Mouse (Mus musculus) heart, postnatal 14 days (tissue): ENCODE measurements around the gene Cacng7. TPM values are rescaled to one million over a fixed set of nuclear protein-coding genes. Genes with fewer than 3 reads are reported as not detected.
A peak's percentile ranks its signal among the peaks of the same experiment; 100 is the strongest.

Experiments
- DNase-seq, 2 experiments: peaks; one replicate each; pipeline ENCODE4 v3.0.0; 2021 to 2022
- intact Hi-C: fragments of 180-260 bp; cut with DNase I; formaldehyde crosslinking; loops from one replicate; pipeline ENCODE4 v1.15.1; 2025
- total RNA-seq, 2 experiments: library from RNA; stranded (reverse); gene quantifications; 2 replicates each; pipeline ENCODE4 v1.2.3; 2021

Gene Cacng7
- total RNA-seq, 2 experiments from 2014 or later: 5.3 to 5.6 TPM

GRCm38 (mm10) chr7:3336412-3336811 lies 3.7 kb downstream of the Cacng7 start:
- intact Hi-C loops: no loop called here
- no peak for DNase-seq

GRCm38 (mm10) chr7:3338286-3338935 lies 5.7 kb downstream of the Cacng7 start:
- intact Hi-C loops: no loop called here
- DNase-seq: no peak

- intact Hi-C loops: no loop called here
Observed at GRCm38 (mm10) chr7:3339010-3339409, 6.3 kb downstream of the Cacng7 start.

GRCm38 (mm10) chr7:3343861-3344260 lies 11.1 kb downstream of the Cacng7 start:
- no peak for DNase-seq
- intact Hi-C loops: no loop called here

More at GRCm38 (mm10) chr7:3339010-3339409, 6.3 kb downstream of the Cacng7 start:
- no peak for DNase-seq

- intact Hi-C loops: no loop called here
- DNase-seq: no peak
Observed at GRCm38 (mm10) chr7:3345301-3345700, 12.5 kb downstream of the Cacng7 start.

- intact Hi-C loops: no loop called here
- no peak for DNase-seq
Observed at GRCm38 (mm10) chr7:3347366-3348287, 14.9 kb downstream of the Cacng7 start.

- intact Hi-C loops: no loop called here
- DNase-seq: no peak
Observed at GRCm38 (mm10) chr7:3348326-3348725, 15.6 kb downstream of the Cacng7 start.

GRCm38 (mm10) chr7:3349775-3350174 lies 17.0 kb downstream of the Cacng7 start:
- intact Hi-C loops: no loop called here
- DNase-seq: no peak

- DNase-seq: no peak
- intact Hi-C loops: no loop called here
Observed at GRCm38 (mm10) chr7:3351536-3351935, 18.8 kb downstream of the Cacng7 start.

GRCm38 (mm10) chr7:3354850-3355249 lies 22.1 kb downstream of the Cacng7 start:
- DNase-seq: no peak
- intact Hi-C loops: no loop called here

GRCm38 (mm10) chr7:3360678-3361077 lies 27.9 kb downstream of the Cacng7 start:
- intact Hi-C loops: no loop called here
- DNase-seq: no peak

GRCm38 (mm10) chr7:3365547-3366279 lies 33.0 kb downstream of the Cacng7 start:
- intact Hi-C loops: no loop called here
- no peak for DNase-seq

GRCm38 (mm10) chr7:3366705-3367516 lies 34.2 kb downstream of the Cacng7 start:
- intact Hi-C loops: no loop called here
- no peak for DNase-seq

GRCm38 (mm10) chr7:3367569-3367968 lies 34.8 kb downstream of the Cacng7 start:
- intact Hi-C loops: no loop called here
- no peak for DNase-seq

- no peak for DNase-seq
- intact Hi-C loops: no loop called here
Observed at GRCm38 (mm10) chr7:3368311-3368710, 35.6 kb downstream of the Cacng7 start.

- intact Hi-C loops: no loop called here
- DNase-seq: no peak
Observed at GRCm38 (mm10) chr7:3369189-3369588, 36.4 kb downstream of the Cacng7 start.

GRCm38 (mm10) chr7:3370407-3370806 lies 37.7 kb downstream of the Cacng7 start:
- intact Hi-C loops: no loop called here
- DNase-seq: no peak

- intact Hi-C loops: no loop called here
- DNase-seq: no peak
Observed at GRCm38 (mm10) chr7:3372376-3372775, 39.6 kb downstream of the Cacng7 start.

GRCm38 (mm10) chr7:3373754-3374153 lies 41.0 kb downstream of the Cacng7 start:
- DNase-seq: no peak
- intact Hi-C loops: no loop called here

GRCm38 (mm10) chr7:3376831-3377230 lies 44.1 kb downstream of the Cacng7 start:
- intact Hi-C loops: loop anchor here (2.0 kb wide), 2 partner anchors 46 to 154 kb away; no protein-coding TSS in a partner anchor

More at GRCm38 (mm10) chr7:3376831-3377230, 44.1 kb downstream of the Cacng7 start:
- DNase-seq: peak; percentile 63 to 73
